Mouse (Mus musculus) Patski (cell line): ENCODE results near the gene Shq1. TPM values are rescaled to one million over a fixed set of nuclear protein-coding genes. Genes with fewer than 3 reads are reported as not detected.

Source experiments
- ATAC-seq: fragments of 100-300 bp; one replicate; pipeline ENCODE4 v1.8.0; 2021
- CTCF ChIA-PET: fragments of 350-600 bp; sonication (Branson Sonifier 250); formaldehyde crosslinking; loops from one replicate; lab custom pipeline; 2022; ENCODE audit warnings: inconsistent platforms; lab: Charles Lee
- POLR2A ChIA-PET: fragments of 350-600 bp; sonication (Branson Sonifier 250); formaldehyde crosslinking; loops from one replicate; lab custom pipeline; 2022; ENCODE audit warnings: antibody characterized with exemption, inconsistent platforms; lab: Charles Lee
- DNase-seq: peaks from one replicate; pipeline ENCODE4 v3.0.0-alpha.2; 2011; ENCODE audit warnings: low read depth, low spot score
- H3K27me3 ChIP-seq: fragments of 371-371 bp; one replicate; pipeline ENCODE4 v1.5.1; 2021
- CTCF ChIP-seq: fragments of 100-300 bp; IDR thresholded peaks from one replicate; pipeline ENCODE4 v1.5.1; 2021
- in situ Hi-C: fragments of 300-500 bp; cut with MboI; formaldehyde crosslinking; loops from 3 replicates; pipeline ENCODE4 v1.11.1; 2018; ENCODE audit warnings: low pct_unique_long_range_greater_than_20kb, mixed read lengths
- polyA plus RNA-seq: library from polyadenylated mRNA; unstranded; gene quantifications from one replicate; pipeline ENCODE4 v1.2.3, GENCODE M21; 2021

Gene Shq1
- polyA plus RNA-seq, 1 experiment from 2014 or later = 14.4 TPM

DNA sequence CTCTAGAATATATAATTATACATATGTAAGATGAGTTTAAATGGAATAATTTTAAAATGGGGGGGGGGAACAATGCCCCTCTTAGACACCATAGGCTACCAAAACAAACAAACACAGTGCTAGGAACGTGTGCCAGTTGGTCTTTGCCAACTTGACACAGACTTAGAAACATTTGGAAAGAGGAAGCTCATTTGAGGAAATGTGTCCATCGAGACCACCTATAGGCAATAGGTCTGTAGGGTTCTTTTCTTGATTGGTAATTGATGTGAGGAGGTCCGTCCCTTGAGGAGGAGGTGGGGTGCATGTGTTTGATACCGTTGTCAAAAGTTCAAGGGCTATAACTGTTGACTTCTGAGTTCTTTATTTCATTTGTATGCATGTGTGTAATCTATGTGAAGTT lies 80.4 kb downstream of the Shq1 start:
- ChIA-PET POLR2A (interaction anchor here (0.7 kb wide), 1 partner anchor 242 kb away, joined by 8 read pairs; no protein-coding TSS in a partner anchor), CTCF (no interaction called here)
- no peaks in the 10 kb centered on the region for H3K27me3 ChIP-seq
- in situ Hi-C loops = loop anchor here (5.0 kb wide), 1 partner anchor 607 kb away; no protein-coding TSS in a partner anchor
- no peak for TF ChIP-seq CTCF
- ATAC-seq (no peak), DNase-seq (no peak)

DNA sequence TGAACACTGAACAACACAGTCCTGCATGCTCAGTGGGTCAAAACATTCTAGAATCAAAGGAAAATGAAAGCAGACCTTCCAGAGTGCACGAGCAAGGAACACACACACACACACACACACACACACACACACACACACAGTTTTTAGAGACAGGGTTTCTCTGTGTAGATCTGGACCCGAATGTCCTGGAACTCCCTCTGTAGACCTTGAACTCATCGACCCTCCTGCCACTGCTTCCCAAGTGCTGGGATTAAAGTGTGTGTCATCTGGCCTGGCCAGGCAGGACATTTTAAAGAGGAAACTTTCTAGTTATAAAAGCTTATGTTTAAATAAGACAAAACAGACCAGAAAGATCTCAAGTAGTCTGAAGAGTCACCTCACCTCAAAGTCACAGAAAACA lies 82.1 kb downstream of the Shq1 start:
- POLR2A ChIA-PET = no interaction called here
- no peak for DNase-seq
- H3K27me3 ChIP-seq = no peaks in the 10 kb centered on the region
- TF ChIP-seq CTCF = no peak
- ATAC-seq = no peak
- in situ Hi-C loops = no loop called here
- CTCF ChIA-PET = no interaction called here

DNA sequence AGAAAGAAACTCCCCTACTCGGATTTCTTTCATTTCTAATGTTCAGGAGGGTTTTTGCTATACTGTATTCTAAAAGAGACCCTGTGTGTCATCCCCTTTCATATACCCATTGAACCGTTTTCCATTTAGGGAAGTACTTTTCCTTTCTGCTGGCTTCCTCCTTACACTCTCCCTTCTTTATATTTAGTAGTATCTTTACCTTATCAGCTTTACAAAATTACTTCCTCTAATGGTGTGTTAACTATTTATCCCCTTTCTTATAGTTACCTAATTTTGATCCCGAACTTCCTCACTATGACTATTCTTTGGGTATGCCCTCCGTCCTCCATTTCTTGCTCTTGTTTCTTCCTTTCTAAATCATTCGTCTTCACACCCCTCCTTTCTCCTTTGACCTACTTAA lies 84.2 kb downstream of the Shq1 start:
- in situ Hi-C loops = no loop called here
- CTCF ChIA-PET = no interaction called here
- ATAC-seq = no peak

DNA sequence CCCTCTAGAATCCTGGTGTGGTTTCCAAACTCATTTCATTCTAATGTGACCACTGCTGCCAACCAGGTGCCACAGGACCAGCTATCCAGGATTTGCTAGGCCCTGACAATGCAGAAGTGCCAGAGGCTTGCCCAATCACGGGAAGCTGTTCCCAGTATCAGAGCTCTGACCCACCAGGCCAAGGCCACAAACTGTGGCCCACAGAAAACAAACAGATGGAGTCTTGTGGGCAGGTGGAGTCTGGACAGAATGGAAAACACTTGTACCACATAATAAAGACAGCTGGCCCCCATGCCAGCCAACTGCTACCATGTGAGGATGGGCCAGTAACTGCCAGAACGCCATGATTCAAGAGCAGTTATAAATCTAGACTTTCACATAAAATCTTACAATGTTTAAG lies 89.0 kb downstream of the Shq1 start:
- in situ Hi-C loops = no loop called here
- H3K27me3 ChIP-seq = no peaks in the 10 kb centered on the region
- CTCF ChIA-PET = interaction anchor here (0.9 to 1.1 kb wide), 2 partner anchors 9 to 13 kb away, joined by 3 read pairs; no protein-coding TSS in a partner anchor
- POLR2A ChIA-PET = interaction anchor here (1.0 kb wide), 2 partner anchors 13 to 18 kb away, joined by 3 read pairs; no protein-coding TSS in a partner anchor
- no peak for ATAC-seq
- no peak for DNase-seq
- no peak for TF ChIP-seq CTCF

More for the DNA sequence above, 84.2 kb downstream of the Shq1 start:
- POLR2A ChIA-PET = no interaction called here
- TF ChIP-seq CTCF = no peak
- DNase-seq = no peak
- H3K27me3 ChIP-seq = no peaks in the 10 kb centered on the region

DNA sequence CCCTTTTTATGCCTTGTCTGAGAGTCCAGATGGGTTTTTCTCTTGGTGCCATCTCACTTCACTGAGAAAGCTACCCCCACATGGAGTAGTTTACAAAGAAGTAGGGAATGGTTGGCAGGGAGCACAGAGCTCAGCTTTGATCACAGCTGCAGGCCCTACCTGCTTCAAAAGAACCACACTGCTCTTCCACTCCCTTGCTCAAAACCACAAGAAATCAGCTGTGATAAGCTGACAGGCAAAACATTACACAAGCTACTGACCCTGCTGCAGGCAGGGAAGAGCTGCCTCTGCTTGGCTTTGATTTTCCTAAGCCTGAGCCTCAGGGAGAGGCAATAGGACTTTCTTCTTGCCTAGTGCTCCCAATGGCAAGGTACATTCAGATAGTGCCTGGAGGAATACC lies 89.9 kb downstream of the Shq1 start:
- DNase-seq = no peak
- H3K27me3 ChIP-seq = no peaks in the 10 kb centered on the region
- no peak for TF ChIP-seq CTCF
- POLR2A ChIA-PET = interaction anchor here (1.0 kb wide), 1 partner anchor 12 kb away, joined by 3 read pairs; no protein-coding TSS in a partner anchor
- ATAC-seq = no peak
- in situ Hi-C loops = no loop called here
- CTCF ChIA-PET = interaction anchor here (1.0 to 1.1 kb wide), 2 partner anchors 8 to 11 kb away, joined by 3 read pairs; no protein-coding TSS in a partner anchor

DNA sequence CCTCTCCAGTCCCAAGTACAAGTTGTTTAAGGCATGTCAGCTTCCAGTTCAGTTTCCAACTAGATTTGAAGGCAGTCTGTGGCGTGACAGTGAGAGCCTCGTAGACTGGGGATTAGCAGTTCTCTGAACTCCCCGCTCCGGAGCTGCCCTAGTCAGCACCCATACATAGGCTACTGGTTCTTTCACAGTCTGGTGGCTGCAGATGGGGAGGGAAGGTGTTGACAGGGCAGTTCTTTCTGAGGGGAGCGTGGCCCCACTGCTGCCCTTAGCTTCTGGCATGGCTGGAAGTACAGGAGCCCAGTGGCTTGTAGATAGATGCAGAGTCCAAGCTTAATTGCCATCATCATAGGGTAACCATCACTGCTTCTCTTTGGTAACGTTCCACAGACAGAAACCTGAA lies 93.4 kb downstream of the Shq1 start:
- ATAC-seq = no peak
- POLR2A ChIA-PET = no interaction called here
- no peak for TF ChIP-seq CTCF
- in situ Hi-C loops = no loop called here
- no peak for DNase-seq
- no peaks in the 10 kb centered on the region for H3K27me3 ChIP-seq
- CTCF ChIA-PET = no interaction called here

DNA sequence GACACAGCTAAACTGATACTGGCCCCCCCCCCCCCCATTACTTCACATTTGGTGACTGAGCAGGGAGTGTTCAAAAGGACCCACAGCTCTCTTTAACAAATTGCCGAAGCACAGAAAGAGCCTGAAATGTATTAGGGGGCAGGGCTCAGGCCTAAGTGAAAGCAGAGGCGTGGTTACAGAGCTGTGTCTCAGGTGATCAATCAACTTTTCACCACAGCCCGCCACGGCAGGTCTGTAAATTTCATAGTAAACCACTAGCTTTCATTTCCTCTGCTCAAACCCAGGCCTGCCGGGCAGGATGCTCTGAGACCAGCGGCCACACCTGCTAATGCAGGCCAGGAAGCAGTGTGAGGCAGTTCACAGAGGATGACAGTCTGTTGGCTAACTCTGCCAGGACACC lies 94.8 kb downstream of the Shq1 start:
- ATAC-seq (no peak), DNase-seq (no peak)
- ChIA-PET CTCF (interaction anchor here (0.6 kb wide), 1 partner anchor 317 kb away, joined by 3 read pairs; no protein-coding TSS in a partner anchor), POLR2A (no interaction called here)
- in situ Hi-C loops = no loop called here
- no peaks in the 10 kb centered on the region for H3K27me3 ChIP-seq
- TF ChIP-seq CTCF = no peak

DNA sequence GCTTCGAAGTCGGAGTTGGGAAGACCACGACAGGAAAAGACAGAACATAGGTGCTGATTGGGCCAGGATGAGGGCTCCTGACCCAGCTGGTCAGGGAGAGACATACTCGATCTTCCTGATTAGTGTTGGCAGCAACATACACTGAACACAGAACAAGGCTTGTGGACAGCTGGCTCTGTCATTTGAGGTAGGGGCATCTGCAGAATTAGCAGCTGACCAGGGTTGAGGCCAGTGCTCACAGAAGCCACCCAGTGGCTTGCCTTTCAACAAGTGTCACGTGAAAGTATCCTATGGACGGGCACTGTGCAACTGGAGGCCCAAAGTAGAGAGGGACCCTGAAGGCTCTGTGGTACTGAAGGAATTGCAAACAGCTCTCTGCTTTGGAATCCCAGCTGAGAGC lies 104.2 kb downstream of the Shq1 start:
- no peak for ATAC-seq
- in situ Hi-C loops = no loop called here
- POLR2A ChIA-PET = no interaction called here
- no peak for TF ChIP-seq CTCF
- CTCF ChIA-PET = no interaction called here
- no peak for DNase-seq
- no peaks in the 10 kb centered on the region for H3K27me3 ChIP-seq

DNA sequence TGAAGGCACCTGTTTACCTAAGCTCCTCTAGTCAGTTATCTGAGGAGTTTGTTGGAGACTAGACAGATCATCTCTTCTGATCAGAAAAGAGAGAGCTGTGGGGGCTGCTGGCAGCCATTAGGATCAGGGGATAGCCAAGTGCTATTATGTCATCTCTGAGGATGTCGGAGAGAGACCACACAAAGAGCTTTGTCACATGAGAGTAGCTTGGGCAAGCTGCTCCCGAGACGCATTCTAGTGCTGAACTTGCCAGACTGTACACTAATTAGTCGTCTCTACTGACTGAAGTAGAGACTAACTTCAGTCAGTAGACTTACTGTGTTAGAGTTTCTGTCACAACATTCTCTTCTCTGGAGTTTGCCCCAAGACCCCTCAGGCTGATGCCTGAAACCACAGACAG lies 106.4 kb downstream of the Shq1 start:
- POLR2A ChIA-PET = interaction anchor here (1.3 kb wide), 1 partner anchor 18 kb away, joined by 3 read pairs; no protein-coding TSS in a partner anchor
- no peaks in the 10 kb centered on the region for H3K27me3 ChIP-seq
- ATAC-seq = no peak

DNA sequence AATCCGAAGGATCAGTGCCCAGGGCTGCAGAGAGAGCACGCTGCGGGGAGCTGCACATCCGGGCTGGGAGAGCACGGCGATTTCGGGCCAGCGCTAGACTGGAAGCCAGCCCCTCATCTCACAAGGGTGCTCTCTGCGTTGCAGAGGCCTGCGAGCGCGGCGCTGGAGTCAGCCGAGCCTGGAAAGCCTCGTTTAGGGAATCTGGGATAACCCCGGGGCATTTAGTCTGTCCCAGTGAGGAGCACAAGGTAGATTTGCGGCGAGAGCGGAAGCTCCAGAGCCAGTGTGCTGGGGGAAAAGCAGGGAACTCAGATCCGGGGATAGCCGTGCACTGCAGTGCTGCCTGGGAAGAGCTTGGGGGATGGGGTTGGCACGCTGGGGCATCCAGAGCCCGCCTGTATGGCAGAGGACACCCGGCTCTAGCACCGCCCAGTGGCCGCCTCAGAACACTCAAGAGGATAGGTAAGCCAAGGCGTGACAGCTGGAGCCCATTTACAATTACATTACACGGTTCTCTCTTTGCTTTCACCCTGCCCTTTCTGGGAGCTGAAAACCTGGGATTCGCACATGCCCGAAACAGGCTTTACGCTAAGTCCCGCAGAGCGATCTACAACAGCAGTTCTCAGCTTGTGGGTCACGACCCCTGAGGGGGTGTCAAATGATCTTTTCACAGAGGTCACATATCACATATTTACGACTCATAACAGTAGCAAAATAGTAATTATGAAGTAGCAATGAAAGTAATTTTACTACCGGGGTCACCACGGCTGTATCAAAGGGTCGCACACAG lies 107.2 kb downstream of the Shq1 start:
- H3K27me3 ChIP-seq = no peaks in the 10 kb centered on the region
- in situ Hi-C loops = no loop called here
- POLR2A ChIA-PET = interaction anchor here (1.3 kb wide), 1 partner anchor 19 kb away, joined by 3 read pairs; no protein-coding TSS in a partner anchor

More for the DNA sequence above, 106.4 kb downstream of the Shq1 start:
- no peak for DNase-seq
- CTCF ChIA-PET = interaction anchor here (0.9 kb wide), 1 partner anchor 8 kb away, joined by 4 read pairs; no protein-coding TSS in a partner anchor
- TF ChIP-seq CTCF = no peak
- in situ Hi-C loops = no loop called here

More for the DNA sequence above, 107.2 kb downstream of the Shq1 start:
- ATAC-seq = peak; percentile 46
- CTCF ChIA-PET = interaction anchor here (0.9 kb wide), 3 partner anchors 9 to 759 kb away, joined by 3 to 5 read pairs (median 4); no protein-coding TSS in a partner anchor
- DNase-seq = no peak
- TF ChIP-seq CTCF = no peak
